Mouse (Mus musculus) forebrain, embryonic 13.5 days (tissue): Measurements from ENCODE around the gene Zfp626. TPM values are rescaled to one million over a fixed set of nuclear protein-coding genes. Genes with fewer than 3 reads are reported as not detected.
"Not testable (repeated sequence)": the region's sequence is repeated elsewhere in the genome, so short reads cannot be mapped to it uniquely, and the experiment has no call there.

ENCODE experiments used
- ATAC-seq: fragments of 200-750 bp; cut with Nextera tagmentation; 2 replicates; pipeline ENCODE4 v1.8.0; 2017
- H3K27ac ChIP-seq: fragments of 300-500 bp; sonication (generic); 2 replicates; pipeline ENCODE4 v1.5.1; 2015; ENCODE audit warnings: inconsistent platforms, mild to moderate bottlenecking, moderate library complexity
- H3K27me3 ChIP-seq: fragments of 300-500 bp; sonication (generic); 2 replicates; pipeline ENCODE4 v1.6.1; 2015; ENCODE audit warnings: mild to moderate bottlenecking, inconsistent platforms
- H3K36me3 ChIP-seq: fragments of 300-500 bp; sonication (generic); 2 replicates; pipeline ENCODE4 v1.6.1; 2015; ENCODE audit warnings: mild to moderate bottlenecking, inconsistent platforms; ENCODE audit not compliant: poor library complexity, severe bottlenecking
- H3K4me1 ChIP-seq: fragments of 300-500 bp; sonication (generic); 2 replicates; pipeline ENCODE4 v1.6.1; 2015; ENCODE audit warnings: inconsistent platforms
- H3K4me2 ChIP-seq: fragments of 300-500 bp; sonication (generic); 2 replicates; pipeline ENCODE4 v1.6.1; 2015; ENCODE audit warnings: inconsistent platforms, mild to moderate bottlenecking, moderate library complexity
- H3K4me3 ChIP-seq: fragments of 300-500 bp; sonication (generic); 2 replicates; pipeline ENCODE4 v1.5.1; 2015; ENCODE audit warnings: mild to moderate bottlenecking, inconsistent platforms
- H3K9ac ChIP-seq: fragments of 300-500 bp; sonication (generic); 2 replicates; pipeline ENCODE4 v1.6.1; 2015; ENCODE audit warnings: mild to moderate bottlenecking, inconsistent platforms
- H3K9me3 ChIP-seq: fragments of 300-500 bp; sonication (generic); replicated peaks from 2 replicates; pipeline ENCODE4 v1.6.1; 2016; ENCODE audit warnings: inconsistent platforms
- WGBS: fragments of 180-500 bp; shearing (Covaris S2); methylation state at CpG from one replicate; pipeline ENCODE4 v1.1.7; 2015; 5-methylcytosine and 5-hydroxymethylcytosine counted together
- polyA plus RNA-seq: library from polyadenylated mRNA; unstranded; fragments of >200 nt; fragmentation: Nextera tagmentation; extraction: Ambion mirVana; gene quantifications from 2 replicates; pipeline ENCODE4 v1.2.1, GENCODE M21; 2015

Zfp626 gene
- 2.9 and 3.2 TPM in 2 replicates for polyA plus RNA-seq

DNA sequence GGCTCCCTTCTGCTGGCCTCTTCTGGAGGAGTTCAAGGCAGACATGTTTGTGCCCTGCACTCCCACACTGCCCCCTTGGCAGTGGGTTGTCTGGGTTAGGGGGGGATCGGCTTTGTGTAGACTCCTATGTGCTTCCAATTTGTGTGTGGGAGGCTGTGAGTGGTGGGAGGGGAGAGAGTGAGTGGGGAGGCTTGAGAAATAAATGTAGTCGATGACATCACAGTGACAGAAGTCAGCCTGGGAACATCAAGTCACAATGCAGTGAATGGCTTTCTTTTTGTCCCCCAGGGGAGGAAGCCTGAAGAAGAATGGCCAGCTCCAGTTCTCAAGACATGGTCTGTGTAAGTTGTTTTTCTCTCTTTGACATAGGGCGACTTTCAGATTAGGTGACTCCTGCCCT lies at the start of gene Zfp626:
Zfp626 (plus strand) TSS at position 301 of the 400 bp plus-strand sequence.
- H3K4me1 ChIP-seq, H3K9ac ChIP-seq, H3K27me3 ChIP-seq, H3K9me3 ChIP-seq, ATAC-seq, H3K4me2 ChIP-seq, H3K27ac ChIP-seq, H3K4me3 ChIP-seq: not testable (repeated sequence)
- 92% methylated on average over 3 of the region's 3 CpGs for WGBS
- H3K36me3 ChIP-seq, result peaks cover 46% of the 10 kb centered on the region

DNA sequence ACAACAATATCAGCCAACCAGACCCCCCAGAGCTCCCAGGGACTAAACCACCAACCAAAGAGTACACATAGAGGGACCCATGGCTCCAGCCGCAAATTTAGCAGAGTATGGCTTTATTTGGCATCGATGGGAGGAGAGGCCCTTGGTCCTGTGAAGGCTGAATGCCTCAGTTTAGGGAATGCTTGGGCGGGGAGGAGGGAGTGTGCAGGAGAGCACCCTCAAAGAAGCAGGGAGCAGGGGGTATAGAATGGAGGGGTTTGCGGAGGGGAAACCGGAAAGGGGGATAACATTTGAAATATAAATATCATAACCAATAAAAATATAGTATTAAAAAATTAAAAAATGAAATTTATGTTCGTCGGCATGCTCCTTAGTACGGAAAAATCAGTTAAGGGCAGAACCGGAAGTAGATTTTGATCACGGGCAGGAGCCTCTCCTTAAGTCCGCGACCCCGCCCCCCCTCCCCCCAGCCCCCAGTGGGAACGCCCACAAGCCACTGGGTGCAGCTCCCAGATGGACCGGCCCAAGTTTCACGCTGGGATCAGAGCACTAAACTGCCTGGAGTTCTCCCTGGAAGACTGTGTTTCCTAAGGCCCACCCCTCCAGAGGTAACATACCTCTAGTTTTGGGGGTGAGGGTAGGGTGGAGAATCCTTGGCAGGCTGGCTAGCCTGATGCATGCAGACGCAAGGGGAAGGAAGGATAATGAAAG lies 41.7 kb upstream of the Zfp626 start:
- H3K27ac ChIP-seq, result no peak overlapping the region
- H3K36me3 ChIP-seq, result no peaks in the 10 kb centered on the region
- ATAC-seq, result no peak; the same call in 1 of the 2 replicates
- peaks cover 4% of the 10 kb centered on the region; the same call in 1 of the 2 replicates for H3K4me1 ChIP-seq
- no peaks in the 10 kb centered on the region for H3K27me3 ChIP-seq
- 17% methylated on average over 16 of the region's 17 CpGs for WGBS
- H3K9ac ChIP-seq, result peak overlapping the region; percentile 16; the same call in 1 of the 2 replicates
- H3K4me2 ChIP-seq, result peak overlapping the region; percentile 56
- H3K9me3 ChIP-seq, result no peaks in the 10 kb centered on the region
- peak overlapping the region; percentile 31 for H3K4me3 ChIP-seq

DNA sequence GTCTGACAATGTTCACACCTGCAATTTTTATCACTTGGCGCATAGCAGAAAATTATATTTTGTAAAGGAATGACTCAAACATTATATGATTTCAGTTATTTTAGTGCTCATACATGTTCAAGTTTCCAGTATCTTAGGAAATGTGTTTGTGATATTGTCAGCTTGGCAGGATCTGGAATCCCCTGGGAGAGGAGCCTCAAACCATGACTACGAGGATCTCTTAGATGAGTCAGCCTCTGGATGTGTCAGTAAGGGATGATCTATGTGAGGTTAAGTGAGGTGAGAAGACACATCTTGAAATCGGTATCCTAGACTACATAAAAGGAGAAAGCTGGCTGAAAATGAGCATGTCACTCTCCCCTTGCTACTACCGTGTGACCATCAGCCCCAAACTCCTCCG lies 17.7 kb upstream of the Zfp626 start:
- Histone ChIP-seq H3K36me3 (no peaks in the 10 kb centered on the region), H3K9ac (no peak overlapping the region), H3K9me3 (peaks cover 9% of the 10 kb centered on the region), H3K27me3 (no peaks in the 10 kb centered on the region), H3K4me3 (no peak overlapping the region), H3K27ac (no peak overlapping the region), H3K4me1 (peaks cover 4% of the 10 kb centered on the region; the same call in 1 of the 2 replicates), H3K4me2 (no peak overlapping the region)
- ATAC-seq, result no peak
- 88% methylated on average over 5 of the region's 5 CpGs for WGBS

DNA sequence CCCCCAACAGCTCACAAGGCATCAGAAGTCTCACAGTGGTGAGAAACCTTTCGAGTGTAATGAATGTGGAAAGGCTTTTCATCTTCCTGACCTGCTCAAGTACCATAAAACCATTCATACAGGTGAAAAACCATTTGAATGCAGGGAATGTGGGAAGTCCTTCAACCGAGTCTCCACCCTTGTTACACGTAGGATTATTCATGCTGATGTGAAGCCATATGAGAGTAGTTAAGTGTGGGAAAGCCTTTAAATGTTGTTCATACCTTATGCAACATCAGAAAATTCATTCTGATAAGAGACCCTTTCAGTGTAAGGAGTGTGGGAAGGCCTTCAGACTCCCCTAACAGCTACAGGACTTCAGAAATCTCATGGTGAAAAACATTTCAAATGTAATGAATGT lies 13.1 kb upstream of the Zfp626 start:
- ATAC-seq, H3K4me3 ChIP-seq, H3K9me3 ChIP-seq, H3K4me2 ChIP-seq, H3K27me3 ChIP-seq, H3K36me3 ChIP-seq, H3K9ac ChIP-seq: not testable (repeated sequence)
- peaks cover 19% of the 10 kb centered on the region for H3K4me1 ChIP-seq
- peak overlapping the region; percentile 48 for H3K27ac ChIP-seq
- WGBS, result 36% methylated on average over 3 of the region's 3 CpGs

- no peak overlapping the region for H3K4me2 ChIP-seq
- no peak overlapping the region for H3K4me3 ChIP-seq
- H3K27me3 ChIP-seq, result no peaks in the 10 kb centered on the region
- no peaks in the 10 kb centered on the region for H3K9me3 ChIP-seq
- H3K4me1 ChIP-seq, result peaks cover 25% of the 10 kb centered on the region
- no peak overlapping the region for H3K27ac ChIP-seq
- ATAC-seq, result no peak
- H3K36me3 ChIP-seq, result no peaks in the 10 kb centered on the region
- H3K9ac ChIP-seq, result no peak overlapping the region
Measured at GRCm38 (mm10) chr7:27794566-27794965, 12.4 kb upstream of the Zfp626 start.

DNA sequence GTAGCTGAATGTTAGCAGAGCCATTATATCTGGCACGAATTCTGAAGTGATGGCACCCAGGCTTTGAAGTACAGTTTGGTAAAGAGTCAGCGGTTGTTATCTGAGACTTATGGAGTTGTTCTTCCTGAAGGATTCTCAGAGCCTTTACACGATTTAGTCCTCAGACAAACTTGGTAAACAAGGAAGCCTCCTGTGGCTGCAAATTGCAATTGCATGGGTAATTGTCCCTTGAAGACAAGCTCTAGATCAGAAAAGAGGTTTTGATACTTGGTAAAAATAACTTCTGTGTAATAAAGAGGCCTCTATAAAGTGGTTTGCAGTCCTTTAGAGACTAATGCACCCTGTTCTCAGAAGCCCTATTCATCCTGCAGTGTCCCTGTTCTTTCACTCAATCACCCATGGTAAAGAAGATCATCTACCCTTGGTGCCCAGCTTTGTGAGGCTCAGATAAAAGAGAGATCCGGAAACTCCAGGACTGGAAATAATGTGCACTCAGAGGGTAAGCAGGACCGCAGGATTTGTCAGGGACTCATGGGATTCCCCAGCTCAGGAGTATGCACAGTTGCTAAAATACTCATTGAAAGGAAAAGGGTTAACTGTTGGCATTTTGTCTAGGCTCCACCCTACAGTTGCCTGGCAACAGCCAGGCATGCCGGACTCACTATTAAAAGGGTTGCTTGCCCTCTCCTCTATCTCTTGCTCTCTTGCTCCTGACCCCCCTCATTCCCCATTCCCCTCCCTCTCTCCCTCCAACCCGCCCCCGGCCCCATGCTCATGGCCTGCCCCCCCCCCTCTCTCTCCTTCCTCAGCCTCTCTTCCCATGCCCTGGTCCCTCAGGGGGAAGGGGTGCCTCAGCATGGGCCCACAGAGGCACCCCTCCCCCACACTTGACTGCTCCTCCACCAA lies 8.8 kb upstream of the Zfp626 start:
- Histone ChIP-seq H3K9ac (no peak overlapping the region), H3K27ac (peak overlapping the region; percentile 74), H3K36me3 (no peaks in the 10 kb centered on the region), H3K4me1 (peaks cover 32% of the 10 kb centered on the region), H3K4me3 (no peak overlapping the region), H3K4me2 (peak overlapping the region; percentile 44), H3K9me3 (no peaks in the 10 kb centered on the region), H3K27me3 (no peaks in the 10 kb centered on the region)
- WGBS, result 19% methylated on average over 7 of the region's 8 CpGs
- ATAC-seq, result peak; percentile 83; the same call in 1 of the 2 replicates

DNA sequence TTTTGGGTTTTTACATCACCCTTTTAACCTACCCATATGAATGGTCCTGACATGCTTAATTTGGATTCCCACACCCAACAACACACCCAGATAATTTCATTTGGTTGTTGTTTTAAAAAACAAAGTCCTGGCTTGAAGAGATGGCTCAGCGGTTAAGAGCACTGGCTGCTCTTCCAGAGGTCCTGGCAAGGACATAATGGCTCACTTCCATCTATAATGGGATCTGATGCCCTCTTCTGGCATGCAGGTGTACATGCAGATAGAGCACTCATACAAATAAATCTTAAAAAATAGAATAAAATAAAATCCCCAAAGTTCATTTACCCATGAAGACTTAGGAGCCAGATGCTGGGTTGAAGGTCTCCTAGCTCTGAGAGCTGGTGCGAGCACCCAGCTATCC lies 5.9 kb upstream of the Zfp626 start:
- Histone ChIP-seq H3K4me2 (no peak overlapping the region), H3K27ac (no peak overlapping the region), H3K4me3 (no peak overlapping the region), H3K27me3 (no peaks in the 10 kb centered on the region), H3K36me3 (no peaks in the 10 kb centered on the region), H3K9ac (no peak overlapping the region), H3K9me3 (no peaks in the 10 kb centered on the region), H3K4me1 (peaks cover 33% of the 10 kb centered on the region)
- ATAC-seq, result no peak
- WGBS, result 45% methylated on average over 2 of the region's 2 CpGs

- peaks cover 29% of the 10 kb centered on the region for H3K4me1 ChIP-seq
- H3K36me3 ChIP-seq, result peaks cover 8% of the 10 kb centered on the region
- WGBS, result 71% methylated on average over 5 of the region's 5 CpGs
- H3K27ac ChIP-seq, result no peak overlapping the region
- H3K4me3 ChIP-seq, result no peak overlapping the region
- H3K4me2 ChIP-seq, result no peak overlapping the region
- H3K9me3 ChIP-seq, result no peaks in the 10 kb centered on the region
- no peaks in the 10 kb centered on the region for H3K27me3 ChIP-seq
- no peak for ATAC-seq
- H3K9ac ChIP-seq, result no peak overlapping the region
Measured at GRCm38 (mm10) chr7:27802986-27803385, 4.0 kb upstream of the Zfp626 start.

- ATAC-seq, result peak; percentile 90
- Histone ChIP-seq H3K36me3 (peaks cover 22% of the 10 kb centered on the region), H3K4me3 (peak overlapping the region; percentile 68), H3K27me3 (no peaks in the 10 kb centered on the region), H3K9me3 (no peaks in the 10 kb centered on the region), H3K9ac (peak overlapping the region; percentile 70), H3K4me2 (peak overlapping the region; percentile 73), H3K4me1 (peaks cover 16% of the 10 kb centered on the region), H3K27ac (no peak overlapping the region)
- WGBS, result under 1% methylated on average over 25 of the region's 25 CpGs
Measured at GRCm38 (mm10) chr7:27804297-27805030, 2.5 kb upstream of the Zfp626 start.

GRCm38 (mm10) chr7:27807305-27807704 lies 309 bp downstream of the Zfp626 start:
- not testable (repeated sequence) for H3K27me3 ChIP-seq, H3K27ac ChIP-seq, H3K9ac ChIP-seq, H3K4me1 ChIP-seq, H3K4me3 ChIP-seq, ATAC-seq, H3K9me3 ChIP-seq, H3K4me2 ChIP-seq
- H3K36me3 ChIP-seq, result peaks cover 50% of the 10 kb centered on the region
- WGBS, result 85% methylated on average over 7 of the region's 7 CpGs

GRCm38 (mm10) chr7:27818526-27819110 lies 11.6 kb downstream of the Zfp626 start:
- H3K4me3 ChIP-seq, result no peak overlapping the region
- no peak overlapping the region for H3K9ac ChIP-seq
- H3K4me1 ChIP-seq, result no peaks in the 10 kb centered on the region
- H3K27me3 ChIP-seq, result no peaks in the 10 kb centered on the region
- H3K27ac ChIP-seq, result no peak overlapping the region
- H3K4me2 ChIP-seq, result no peak overlapping the region
- whole genome bisulfite sequencing, result 87% methylated on average over 7 of the region's 7 CpGs
- no peaks in the 10 kb centered on the region for H3K9me3 ChIP-seq
- H3K36me3 ChIP-seq, result peaks cover 69% of the 10 kb centered on the region
- ATAC-seq, result no peak
